Mouse (Mus musculus): Measurements from ENCODE around the gene Itpr2. TPM values are rescaled to one million over a fixed set of nuclear protein-coding genes. Genes with fewer than 3 reads are reported as not detected.

Gene Itpr2
- polyA plus RNA-seq, 1 experiment from 2014 or later, result 9.3 TPM

DNA sequence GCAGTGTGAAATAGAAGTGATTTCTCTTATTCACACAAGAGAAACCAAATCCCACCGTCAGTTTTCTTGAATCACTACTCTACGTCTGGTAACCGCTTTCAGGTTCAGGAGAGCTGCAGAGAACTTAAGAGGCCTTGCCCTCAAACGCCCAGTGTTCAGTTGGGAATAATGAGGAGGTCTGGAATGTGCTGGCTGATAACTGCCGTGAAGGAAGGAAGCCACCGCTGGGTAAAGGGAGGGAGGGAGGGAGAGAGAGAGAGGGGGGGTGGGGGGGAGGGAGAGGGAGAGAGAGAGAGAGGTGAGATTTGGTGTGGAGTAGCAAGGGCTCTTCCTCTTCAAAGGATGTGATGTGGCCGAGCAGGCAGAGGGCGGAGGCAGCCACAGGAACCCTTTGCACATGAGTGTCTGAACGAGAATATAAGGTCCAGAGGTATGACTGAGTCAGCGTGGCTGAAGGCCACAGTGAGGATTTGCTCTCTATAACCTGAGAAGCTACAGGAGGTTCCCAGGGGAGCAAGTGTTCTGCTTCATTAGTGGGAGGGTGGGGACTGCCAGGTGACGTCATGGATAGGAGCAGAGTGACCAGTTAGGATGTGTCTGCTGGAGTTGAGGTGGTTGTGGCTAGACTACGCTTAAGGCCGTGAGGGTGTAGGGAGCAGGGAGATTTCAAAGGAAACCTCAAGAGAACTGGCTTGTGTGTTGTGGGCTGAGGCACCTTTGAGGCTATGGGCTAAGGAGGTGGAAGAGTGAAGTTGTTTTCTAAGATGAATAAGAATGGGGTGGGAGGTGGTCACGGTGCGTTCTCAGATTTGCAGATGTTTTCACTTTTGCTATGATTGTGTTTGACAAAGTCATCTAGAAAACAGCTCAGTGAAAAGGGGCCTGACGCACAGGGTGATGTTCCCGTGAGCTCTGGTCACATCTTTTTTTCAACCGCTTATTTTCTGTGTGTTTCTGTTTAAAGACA, 421.2 kb downstream of the Itpr2 start:
- Histone ChIP-seq H3K4me3 (no peak overlapping the region), H3K9me3 (no peaks in the 10 kb centered on the region), H3K27me3 (no peaks in the 10 kb centered on the region), H3K9ac (no peak overlapping the region), H3K36me3 (no peaks in the 10 kb centered on the region), H3K4me2 (no peak overlapping the region), H3K27ac (replicated peaks) (no peak overlapping the region), H3K4me1 (replicated peaks) (peaks cover 5% of the 10 kb centered on the region; the same call in 1 of the 2 replicates)
- ATAC-seq (ENCODE audit: low FRiP score, low read depth), result no peak
- WGBS, result 71% methylated on average over 18 of the region's 18 CpGs

DNA sequence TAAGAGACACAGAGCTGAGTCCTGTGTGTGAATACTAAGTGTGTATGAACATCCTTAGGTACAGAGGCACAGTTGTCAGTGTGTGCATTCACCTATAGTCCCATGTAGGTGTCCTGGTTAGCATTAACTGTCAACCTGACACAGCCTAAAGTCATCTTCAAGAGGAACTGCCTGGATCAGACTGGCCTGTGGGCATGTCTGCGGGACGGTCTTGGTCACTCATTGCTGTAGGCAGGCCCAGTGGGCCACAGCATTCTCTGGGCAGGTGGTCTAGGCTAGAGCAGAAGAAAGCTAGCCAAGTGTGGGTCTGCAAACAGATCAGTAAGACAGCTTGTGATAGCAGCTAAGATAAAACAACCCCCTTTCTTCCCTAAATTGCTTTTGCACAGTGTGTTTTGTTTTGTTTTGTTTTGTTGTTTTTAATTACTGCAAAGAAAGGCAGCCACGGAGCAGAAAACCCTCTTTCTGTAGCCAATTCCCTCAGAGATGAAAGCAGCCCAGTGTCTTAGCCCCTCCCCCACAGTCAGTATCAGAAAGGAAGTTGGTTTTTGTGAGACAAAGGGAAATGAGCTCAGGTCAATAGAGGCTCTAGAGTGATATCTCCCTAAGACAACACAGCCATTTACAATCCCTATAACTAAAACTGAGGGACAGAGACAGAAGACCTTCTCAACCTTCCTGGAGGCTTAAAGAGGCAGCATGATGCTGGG, 422.1 kb downstream of the Itpr2 start:
- Histone ChIP-seq H3K4me2 (no peak overlapping the region), H3K9ac (no peak overlapping the region), H3K36me3 (no peaks in the 10 kb centered on the region), H3K4me3 (no peak overlapping the region), H3K9me3 (no peaks in the 10 kb centered on the region), H3K27me3 (no peaks in the 10 kb centered on the region), H3K27ac (replicated peaks) (no peak overlapping the region), H3K4me1 (replicated peaks) (peaks cover 5% of the 10 kb centered on the region; the same call in 1 of the 2 replicates)
- WGBS, result 54% methylated on average over 3 of the region's 3 CpGs
- ATAC-seq (ENCODE audit: low FRiP score, low read depth), result no peak

DNA sequence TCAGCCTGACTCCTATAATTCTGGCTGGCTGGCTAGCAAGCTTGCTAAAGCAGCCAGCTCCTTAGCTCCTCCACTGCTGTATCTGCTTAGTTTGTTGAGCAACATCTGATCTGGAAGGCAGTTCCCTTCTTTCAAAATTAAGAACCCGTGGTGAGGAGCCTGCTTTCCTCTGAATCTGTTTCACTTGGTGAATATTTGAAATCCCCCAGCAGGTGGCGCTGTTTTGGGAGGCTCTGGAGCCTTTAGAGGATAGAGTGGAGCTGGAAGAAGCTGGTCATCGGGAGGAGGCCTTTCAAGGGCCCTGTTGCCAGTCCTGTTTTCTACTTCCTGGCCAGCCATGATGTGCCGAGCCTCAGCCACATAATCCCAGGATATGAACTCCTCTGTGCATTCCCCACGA, 422.8 kb downstream of the Itpr2 start:
- H3K4me1 ChIP-seq (replicated peaks), result peaks cover 5% of the 10 kb centered on the region; the same call in 1 of the 2 replicates
- H3K4me2 ChIP-seq, result no peak overlapping the region
- H3K27me3 ChIP-seq, result no peaks in the 10 kb centered on the region
- H3K4me3 ChIP-seq, result no peak overlapping the region
- no peaks in the 10 kb centered on the region for H3K36me3 ChIP-seq
- 44% methylated on average over 5 of the region's 5 CpGs for WGBS
- ATAC-seq (ENCODE audit: low FRiP score, low read depth), result no peak; the same call in 1 of the 2 replicates
- H3K9me3 ChIP-seq, result no peaks in the 10 kb centered on the region
- H3K9ac ChIP-seq, result no peak overlapping the region
- H3K27ac ChIP-seq (replicated peaks), result no peak overlapping the region

DNA sequence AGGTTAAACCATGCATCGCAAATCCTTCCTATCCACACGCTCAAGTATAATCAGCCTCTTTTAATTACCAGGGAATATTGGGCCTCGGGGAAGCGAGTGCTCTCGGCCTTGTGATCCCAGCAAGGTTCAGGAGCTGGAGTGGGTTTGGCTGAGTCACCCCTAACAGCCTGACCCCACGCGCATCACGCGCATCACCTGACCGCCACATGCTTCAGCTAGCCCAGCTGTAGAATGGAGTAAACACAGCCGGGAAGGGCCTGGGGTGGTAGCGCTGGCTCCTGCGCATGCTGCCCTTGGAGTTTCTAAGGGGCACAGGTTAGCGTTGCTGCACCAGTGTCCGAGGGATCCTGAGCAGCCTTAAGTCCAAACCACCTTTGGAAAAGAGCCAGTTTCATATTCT, 423.9 kb downstream of the Itpr2 start:
- ATAC-seq (ENCODE audit: low FRiP score, low read depth), result no peak
- Histone ChIP-seq H3K4me3 (no peak overlapping the region), H3K4me1 (replicated peaks) (peaks cover 5% of the 10 kb centered on the region; the same call in 1 of the 2 replicates), H3K9ac (no peak overlapping the region), H3K27me3 (no peaks in the 10 kb centered on the region), H3K27ac (replicated peaks) (no peak overlapping the region), H3K9me3 (no peaks in the 10 kb centered on the region), H3K4me2 (no peak overlapping the region), H3K36me3 (no peaks in the 10 kb centered on the region)
- 90% methylated on average over 15 of the region's 15 CpGs for WGBS

DNA sequence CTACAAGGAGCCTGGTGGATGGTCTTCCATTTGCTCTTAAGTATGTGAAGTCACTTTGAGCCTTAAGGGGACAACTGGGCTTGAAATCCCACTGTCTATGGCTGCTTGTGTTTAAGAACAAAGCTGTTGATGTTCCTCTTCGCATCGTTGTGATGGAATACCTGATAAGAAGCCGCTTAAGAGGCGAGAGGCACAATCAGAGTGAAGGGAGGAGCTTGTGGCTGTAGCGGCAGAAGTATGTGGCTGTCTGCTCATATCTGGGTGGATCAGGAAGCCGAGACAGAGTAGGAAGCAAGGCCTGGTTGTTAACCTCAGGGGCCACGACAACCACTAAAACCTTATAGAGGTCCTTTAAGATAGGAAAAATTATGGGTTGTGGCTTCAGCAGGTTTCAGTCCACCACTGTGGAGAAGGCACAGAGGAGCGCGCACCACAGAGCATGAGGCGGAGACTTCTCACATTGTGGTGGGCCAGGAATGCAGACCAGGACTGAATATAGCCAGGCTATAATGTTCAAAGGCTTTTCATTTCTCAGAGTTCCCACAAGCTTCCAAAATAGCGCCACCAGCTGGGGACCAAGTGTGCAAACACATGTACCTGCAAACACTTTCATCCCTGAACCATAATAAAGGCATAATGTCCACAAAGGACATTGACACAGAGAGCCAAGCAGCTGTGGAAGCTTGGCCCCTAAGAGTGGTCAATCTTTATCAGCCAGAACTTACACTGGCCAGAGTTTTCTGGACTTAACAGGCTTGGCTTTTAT, 424.7 kb downstream of the Itpr2 start:
- Histone ChIP-seq H3K9me3 (no peaks in the 10 kb centered on the region), H3K4me1 (replicated peaks) (peaks cover 5% of the 10 kb centered on the region; the same call in 1 of the 2 replicates), H3K27ac (replicated peaks) (no peak overlapping the region), H3K27me3 (no peaks in the 10 kb centered on the region), H3K9ac (no peak overlapping the region), H3K4me2 (no peak overlapping the region), H3K36me3 (no peaks in the 10 kb centered on the region), H3K4me3 (no peak overlapping the region)
- no peak for ATAC-seq (ENCODE audit: low FRiP score, low read depth)
- WGBS, result 88% methylated on average over 11 of the region's 11 CpGs

DNA sequence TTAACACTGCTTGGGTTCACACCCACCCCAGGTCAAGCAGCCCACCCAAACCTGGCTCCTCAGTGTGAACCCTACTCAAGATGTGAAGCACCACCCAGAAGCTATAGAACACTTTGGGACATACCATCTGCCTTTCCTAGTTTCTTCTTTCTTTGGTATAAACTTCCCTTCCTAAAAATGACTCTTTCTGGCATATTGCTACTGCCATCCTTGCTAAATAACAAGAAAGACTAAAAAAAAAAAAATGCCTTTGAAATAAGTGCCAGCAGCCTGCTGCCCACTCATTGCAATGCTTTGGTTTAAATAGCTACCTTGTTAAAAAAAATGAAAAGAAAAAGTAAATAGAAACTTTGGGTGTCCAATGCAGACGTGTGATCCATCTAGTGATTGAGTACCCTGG, 429.2 kb downstream of the Itpr2 start:
- WGBS, result 84% methylated on average over 1 of the region's 1 CpGs
- Histone ChIP-seq H3K4me1 (replicated peaks) (no peaks in the 10 kb centered on the region), H3K4me2 (no peak overlapping the region), H3K27ac (replicated peaks) (no peak overlapping the region), H3K9ac (no peak overlapping the region), H3K4me3 (no peak overlapping the region), H3K27me3 (no peaks in the 10 kb centered on the region), H3K9me3 (no peaks in the 10 kb centered on the region), H3K36me3 (no peaks in the 10 kb centered on the region)
- ATAC-seq (ENCODE audit: low FRiP score, low read depth), result no peak

DNA sequence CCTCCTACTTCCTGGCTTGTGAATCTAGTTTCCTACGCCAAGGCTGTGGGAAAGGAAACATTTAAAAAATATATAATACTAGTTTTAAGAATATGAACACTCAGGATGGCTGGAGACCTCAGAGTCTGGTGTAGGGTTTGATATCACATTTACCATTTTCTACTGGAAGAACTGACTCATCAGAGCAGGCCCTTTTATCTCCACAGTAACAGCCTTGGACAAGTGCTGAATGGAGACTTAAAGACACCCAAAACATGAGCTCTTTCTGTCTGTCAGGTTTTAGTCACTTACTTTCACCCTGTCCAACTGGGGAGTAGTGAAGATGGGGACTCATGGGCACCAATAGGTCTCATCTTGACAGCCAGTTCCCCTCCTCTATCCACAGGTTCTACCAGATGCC, 430.1 kb downstream of the Itpr2 start:
- Histone ChIP-seq H3K9ac (no peak overlapping the region), H3K4me3 (no peak overlapping the region), H3K4me2 (no peak overlapping the region), H3K36me3 (no peaks in the 10 kb centered on the region), H3K9me3 (no peaks in the 10 kb centered on the region), H3K27me3 (no peaks in the 10 kb centered on the region), H3K4me1 (replicated peaks) (no peaks in the 10 kb centered on the region), H3K27ac (replicated peaks) (no peak overlapping the region)
- ATAC-seq (ENCODE audit: low FRiP score, low read depth), result no peak
- 91% methylated on average over 1 of the region's 1 CpGs for WGBS

Other genes starting within 250 kb of the Itpr2 start
- gene Fgfr1op2, start 75.0 kb upstream of the Itpr2 start, polyA plus RNA-seq (2015; fragmentation: Nextera tagmentation; extraction: Ambion mirVana), result 38.5 and 40.6 TPM in 2 replicates
- gene Ints13, start 75.6 kb upstream of the Itpr2 start, polyA plus RNA-seq (2015; fragmentation: Nextera tagmentation; extraction: Ambion mirVana), result 43.9 and 47.3 TPM in 2 replicates
- gene Med21, start 140.3 kb upstream of the Itpr2 start, polyA plus RNA-seq (2015; fragmentation: Nextera tagmentation; extraction: Ambion mirVana), result 113 and 118 TPM in 2 replicates
- gene Tm7sf3, start 140.6 kb upstream of the Itpr2 start, polyA plus RNA-seq (2015; fragmentation: Nextera tagmentation; extraction: Ambion mirVana), result 28.0 and 30.7 TPM in 2 replicates
- gene Stk38l, start 222.8 kb upstream of the Itpr2 start, polyA plus RNA-seq (2015; fragmentation: Nextera tagmentation; extraction: Ambion mirVana), result 13.9 and 14.7 TPM in 2 replicates